Mouse (Mus musculus) bone marrow macrophage, adult 2 months (primary cell): ENCODE measurements around the gene Itm2b.

Experiments used
- CTCF ChIP-seq: IDR thresholded peaks from 2 replicates; pipeline ENCODE4 v1.5.1; 2012; ENCODE audit warnings: low read depth, mild to moderate bottlenecking, low read length, moderate library complexity
- POLR2A ChIP-seq: IDR thresholded peaks from 2 replicates; pipeline ENCODE4 v1.6.1; 2012; ENCODE audit warnings: mild to moderate bottlenecking, low read depth, low read length, borderline replicate concordance

- TF ChIP-seq CTCF, result no peak
- no peak for TF ChIP-seq POLR2A
Measured at GRCm38 (mm10) chr14:73430571-73430970, 45.5 kb upstream of the Itm2b start.
